Mouse (Mus musculus): ENCODE data around the gene Tmem210.

The Tmem210 gene

DNA sequence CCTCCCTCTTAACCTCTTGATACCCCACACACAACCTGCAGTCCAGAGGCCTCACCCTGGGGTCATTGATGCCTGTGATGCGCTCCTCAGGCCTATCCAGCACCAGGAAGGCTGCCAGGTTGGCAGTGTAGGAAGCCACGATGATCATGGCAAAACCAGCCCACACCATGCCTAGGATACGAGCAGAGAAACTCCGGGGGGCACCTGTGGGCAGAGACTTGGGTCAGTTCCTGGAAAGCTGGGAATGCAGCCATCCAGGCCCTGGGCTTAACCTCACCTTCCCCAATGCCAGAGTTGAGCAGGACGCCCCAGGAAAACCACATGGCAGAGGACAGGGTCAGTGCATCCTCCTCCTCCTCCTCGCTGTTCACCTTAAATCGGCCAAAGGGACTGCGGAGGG, 9.1 kb downstream of the Tmem210 start:
- in situ Hi-C loops (cut with MboI): no loop called here

DNA sequence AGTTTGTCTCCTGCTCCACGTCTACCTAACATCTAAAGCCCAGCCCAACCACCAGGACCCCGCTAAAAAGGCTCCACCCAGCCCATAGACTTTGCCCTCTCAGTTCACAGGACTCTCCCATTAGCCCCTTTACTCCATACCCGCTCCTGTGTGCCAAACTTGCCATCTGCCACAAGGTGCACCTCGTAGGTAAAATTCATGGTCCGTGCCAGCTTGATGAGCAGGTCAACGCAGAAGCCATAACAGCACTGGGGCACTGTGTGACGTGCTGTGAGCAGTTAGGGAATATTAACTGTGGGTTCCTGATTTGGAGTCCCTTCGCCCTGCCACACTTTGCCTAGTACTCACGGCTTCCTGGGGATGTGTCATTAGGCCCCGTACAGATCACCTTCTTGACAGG, 10.1 kb downstream of the Tmem210 start:
- in situ Hi-C loops (cut with MboI): no loop called here

DNA sequence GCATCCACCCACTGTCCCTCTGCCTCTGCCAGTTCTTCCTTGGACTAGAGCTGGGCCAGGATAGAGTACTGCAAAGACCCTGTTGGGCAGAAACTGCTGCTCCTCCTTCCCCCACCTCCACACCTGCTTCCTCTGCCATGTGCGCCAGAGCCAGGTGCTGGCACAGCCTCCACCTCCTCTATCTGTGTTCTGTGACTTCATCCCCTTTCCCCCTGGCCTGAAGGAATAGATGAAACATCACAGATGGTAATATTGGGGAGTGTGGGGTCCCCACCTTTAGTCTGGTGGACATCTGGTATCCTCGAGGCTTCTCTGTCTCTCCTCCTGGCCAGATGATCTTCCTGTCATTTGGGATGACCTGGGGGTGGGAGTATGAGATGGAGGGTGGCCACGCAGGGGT, 15.5 kb downstream of the Tmem210 start:
- in situ Hi-C loops (cut with MboI): no loop called here

DNA sequence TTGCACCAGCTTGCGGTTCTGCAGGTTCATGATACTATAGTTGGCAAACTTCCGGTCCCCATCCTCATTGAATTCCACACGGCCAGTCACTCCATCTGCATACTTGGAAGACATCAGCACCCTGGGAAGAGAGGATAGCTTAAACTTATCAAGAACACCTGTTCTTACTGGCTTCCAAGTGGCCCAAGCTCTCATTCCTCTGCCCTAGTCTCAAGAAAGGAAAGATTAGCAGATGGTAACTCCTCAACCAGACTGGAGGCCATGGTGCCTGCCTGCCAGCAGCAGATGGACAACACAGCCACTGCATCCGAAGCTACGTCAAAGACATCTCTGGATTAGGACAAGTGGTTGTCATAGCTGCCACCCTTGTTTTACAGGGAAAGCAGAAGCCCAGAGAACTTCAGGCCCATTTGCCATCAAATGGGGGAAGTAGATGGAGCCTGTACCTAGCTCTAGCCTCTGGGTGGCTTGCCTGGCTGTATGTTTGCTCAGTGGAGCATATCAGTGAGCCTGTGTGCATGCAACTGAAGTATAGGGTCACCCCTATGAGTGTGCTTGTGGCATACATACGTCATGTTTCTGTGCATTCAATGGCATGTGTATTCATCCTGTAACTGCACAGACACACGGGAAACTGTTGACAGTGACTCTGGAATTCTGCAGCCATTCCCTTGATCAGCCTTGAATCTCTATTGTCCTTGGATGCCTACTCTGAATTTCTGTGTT, 16.1 kb downstream of the Tmem210 start:
- in situ Hi-C loops (cut with MboI): no loop called here

DNA sequence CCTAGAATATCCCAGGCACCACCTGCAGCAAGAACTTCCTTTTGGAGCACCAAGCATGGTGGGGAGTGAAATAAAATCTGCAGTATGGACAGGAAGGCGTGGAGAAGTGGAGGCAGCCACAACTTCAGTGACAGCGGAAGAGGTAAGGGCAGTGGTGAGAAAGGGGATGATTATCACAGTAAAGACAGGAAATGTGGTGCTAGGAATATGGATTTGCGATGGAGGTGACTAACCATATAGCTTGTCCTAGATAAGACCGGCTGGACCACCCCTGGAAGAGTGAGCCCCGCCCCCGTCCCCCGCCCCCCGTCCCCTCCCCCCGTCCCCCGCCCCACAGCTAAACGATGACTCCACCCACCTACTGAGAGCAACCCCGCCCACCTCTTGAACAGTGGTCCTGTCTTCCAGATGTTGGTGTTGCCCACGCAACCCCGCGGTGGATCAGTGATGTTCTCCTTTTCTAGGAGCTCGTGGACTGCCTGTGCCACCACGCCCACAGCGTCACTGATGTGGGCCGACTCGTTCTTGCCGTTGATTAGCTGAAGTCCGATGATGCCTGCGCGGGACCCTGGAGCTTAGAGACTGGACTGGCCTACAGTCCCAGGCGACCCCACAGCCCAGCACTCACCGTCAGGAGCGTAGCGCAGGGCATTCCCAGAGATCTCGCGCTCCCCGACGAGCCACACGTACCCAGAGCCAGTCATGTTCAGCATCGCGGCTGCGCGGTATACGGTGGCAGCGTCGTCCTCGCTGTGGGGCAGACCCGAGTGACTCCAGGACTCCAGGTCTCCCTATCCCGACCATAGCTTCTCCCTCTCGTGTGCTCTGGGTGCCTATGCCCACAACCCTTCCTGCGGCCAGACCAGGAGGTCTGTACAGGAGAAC, 17.0 kb downstream of the Tmem210 start:
- in situ Hi-C loops (cut with MboI): no loop called here

DNA sequence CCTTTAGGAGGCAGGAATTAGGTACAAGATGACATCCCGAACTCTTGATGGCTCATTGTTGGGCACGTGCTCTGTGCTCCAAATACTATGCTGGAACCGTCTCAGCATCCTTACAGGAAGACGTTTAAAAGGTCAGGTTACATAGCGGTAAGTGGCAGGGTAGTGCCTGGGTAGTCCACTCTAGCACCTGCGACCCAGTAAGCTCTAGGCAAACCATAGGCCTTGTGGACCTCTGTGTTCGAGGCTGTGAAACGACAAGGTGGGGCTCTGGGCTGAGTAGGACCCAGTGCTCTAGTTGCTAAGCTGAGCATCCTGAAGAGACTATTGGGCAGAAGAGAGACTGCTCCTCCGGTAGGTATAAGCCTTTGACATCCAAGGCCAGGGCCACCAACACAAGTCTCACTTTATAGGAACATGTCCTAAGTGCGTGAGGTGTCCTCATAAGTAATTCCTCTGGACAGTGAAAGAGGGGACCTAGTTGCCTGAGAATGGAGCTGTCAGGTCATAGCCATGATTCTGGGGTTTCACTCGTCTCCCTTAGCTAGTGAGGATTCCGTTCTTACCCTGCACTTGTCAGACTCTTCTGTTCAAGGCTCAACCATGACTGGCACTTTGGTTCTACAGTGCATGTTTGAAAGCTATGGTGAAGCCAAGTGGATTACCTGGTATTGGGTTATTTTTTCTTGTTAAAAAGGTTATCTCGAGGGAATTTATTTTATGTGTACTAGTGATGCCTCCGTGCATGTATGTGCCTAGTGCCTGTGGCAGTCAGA, 17.8 kb downstream of the Tmem210 start:
- in situ Hi-C loops (cut with MboI): no loop called here

DNA sequence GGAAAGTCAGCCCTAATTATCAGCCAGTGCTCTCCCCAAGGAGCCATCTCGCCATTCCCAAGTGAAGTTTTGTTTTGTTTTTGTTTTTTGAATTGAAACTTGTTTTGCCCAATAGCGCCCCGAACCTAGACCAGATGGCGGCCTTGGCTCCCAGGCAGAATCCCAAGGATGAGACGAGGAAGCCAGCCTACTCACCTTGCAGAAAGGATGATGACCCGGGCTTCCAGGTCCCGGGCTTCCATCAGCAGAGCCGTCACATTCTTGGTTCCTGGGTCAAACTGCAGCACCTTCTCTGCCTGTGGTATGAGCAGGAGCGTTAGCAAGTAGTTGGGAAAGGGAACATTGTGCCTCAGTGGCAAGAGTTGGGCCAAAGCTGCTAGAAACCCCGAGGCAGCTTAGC, 22.2 kb downstream of the Tmem210 start:
- in situ Hi-C loops (cut with MboI): no loop called here

DNA sequence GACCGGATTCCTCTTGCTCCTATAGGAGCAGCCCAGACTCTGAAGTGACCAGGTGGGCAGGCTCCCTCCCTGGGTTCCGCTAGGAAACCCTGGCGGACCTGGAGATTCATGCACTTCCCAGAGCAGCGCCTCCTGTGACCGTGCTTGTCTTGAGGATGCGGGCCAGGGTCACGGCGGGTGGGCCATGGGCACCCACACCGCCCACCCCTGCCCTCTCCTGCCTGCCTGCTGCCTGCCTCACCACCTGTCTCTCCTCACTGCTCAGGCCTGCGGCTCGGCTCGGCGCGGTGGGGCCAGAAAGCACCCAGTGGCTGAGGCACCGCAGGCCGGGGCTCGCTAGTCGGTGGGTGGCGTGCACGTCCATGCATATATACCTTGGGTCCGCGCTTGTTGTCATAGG, 23.0 kb downstream of the Tmem210 start:
- in situ Hi-C loops (cut with MboI): no loop called here

DNA sequence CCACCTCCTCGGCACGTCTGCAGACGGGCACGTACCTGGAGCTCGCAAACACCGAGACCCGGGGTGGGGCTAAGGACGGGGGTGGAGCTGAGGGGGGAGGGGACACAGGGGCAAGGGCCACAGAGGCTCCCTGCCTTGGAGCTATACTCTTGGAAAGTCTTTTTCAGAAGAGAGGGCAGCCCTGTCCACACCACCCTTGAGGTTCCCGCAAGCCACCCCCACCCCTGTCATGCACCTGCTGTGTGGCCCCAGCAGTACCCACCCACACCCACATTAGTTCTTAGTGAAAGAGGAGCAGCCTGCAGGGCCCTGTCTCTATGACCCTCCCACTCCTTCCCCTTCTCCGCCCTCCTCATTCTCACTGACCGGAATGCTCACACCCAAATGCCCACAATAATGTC, 23.5 kb downstream of the Tmem210 start:
- in situ Hi-C loops (cut with MboI): no loop called here

DNA sequence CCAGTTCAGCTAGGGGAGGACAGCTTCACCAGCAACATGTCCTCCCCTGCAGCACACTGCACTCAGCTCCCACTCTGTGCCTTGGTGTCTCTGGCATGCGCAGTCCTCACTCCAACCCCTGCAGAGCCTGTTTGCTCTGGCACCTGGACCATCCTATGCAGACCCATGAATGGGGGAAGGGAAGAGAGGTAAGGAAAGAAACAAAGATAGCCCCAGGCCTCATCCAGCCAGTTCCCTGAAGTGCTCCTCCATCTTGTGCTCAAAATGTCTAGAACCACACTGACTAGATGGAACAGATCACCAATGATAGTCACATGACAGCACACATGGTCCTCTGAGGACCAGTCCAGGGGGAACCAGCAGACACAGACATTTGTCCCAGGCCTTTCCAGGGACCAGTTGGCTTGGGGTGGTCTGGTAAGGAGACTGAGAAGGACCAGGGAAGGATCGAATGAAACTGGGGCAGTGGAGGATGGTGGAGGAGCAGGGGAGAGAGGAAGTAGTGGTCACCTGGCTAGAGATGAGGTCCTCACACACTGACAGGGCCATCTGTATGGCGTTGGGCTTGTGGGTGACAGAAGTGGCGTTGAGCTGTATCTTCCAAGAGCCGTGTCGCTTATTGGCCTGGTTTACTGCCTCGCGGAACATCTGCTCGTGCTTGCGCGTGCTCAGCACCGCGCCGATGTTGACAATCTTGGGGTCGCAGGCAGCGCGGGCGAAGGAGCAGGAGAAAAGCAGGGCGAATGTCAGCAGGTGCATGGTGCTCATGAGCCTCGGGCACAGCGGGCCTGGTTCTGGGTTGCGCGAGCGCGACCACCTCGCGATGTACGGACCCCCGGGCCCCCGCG, 30.4 kb downstream of the Tmem210 start:
- in situ Hi-C loops (cut with MboI): no loop called here

DNA sequence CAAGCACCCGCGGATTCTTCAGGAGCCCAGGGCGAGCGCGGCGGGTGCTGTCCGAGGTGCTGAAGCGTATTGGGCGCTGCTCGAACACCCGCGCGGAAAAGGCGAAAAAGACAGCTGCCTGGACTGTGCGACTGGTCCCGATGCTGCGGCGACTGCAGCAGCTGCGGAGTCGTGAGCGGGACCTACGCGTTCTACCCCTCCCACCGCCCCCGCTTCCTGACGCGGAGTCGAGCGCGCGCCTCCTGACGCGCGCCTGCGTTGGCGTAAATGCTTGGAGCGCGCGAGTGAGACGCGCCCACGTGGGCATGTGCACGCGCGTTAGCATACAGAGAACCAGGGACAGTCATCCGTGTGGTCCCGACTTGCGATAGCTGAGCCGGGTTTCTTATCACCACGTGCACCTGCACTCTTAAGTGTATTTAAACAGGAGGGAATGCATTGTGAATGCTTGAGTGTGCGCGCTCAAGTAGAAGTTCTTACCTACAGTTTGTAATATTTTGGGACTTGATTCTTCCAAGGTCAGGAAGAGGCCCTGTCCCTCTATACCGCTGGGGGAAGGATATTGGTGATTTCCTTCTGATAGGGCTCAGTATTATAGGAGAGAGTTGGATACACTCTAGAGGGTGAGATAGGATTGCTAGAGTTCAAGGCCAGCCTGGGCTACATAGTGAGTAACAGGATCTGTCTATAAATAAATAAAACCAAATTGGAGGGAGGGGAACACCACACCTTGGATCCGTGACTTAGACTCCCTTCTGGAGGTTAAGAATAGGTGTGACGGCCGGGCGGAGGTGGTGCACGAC, 31.2 kb downstream of the Tmem210 start, which contains the start of gene Grin1:
TSS of gene Grin1 (minus strand) at position 217 of the 803 bp plus-strand sequence.
- in situ Hi-C loops (cut with MboI): no loop called here

DNA sequence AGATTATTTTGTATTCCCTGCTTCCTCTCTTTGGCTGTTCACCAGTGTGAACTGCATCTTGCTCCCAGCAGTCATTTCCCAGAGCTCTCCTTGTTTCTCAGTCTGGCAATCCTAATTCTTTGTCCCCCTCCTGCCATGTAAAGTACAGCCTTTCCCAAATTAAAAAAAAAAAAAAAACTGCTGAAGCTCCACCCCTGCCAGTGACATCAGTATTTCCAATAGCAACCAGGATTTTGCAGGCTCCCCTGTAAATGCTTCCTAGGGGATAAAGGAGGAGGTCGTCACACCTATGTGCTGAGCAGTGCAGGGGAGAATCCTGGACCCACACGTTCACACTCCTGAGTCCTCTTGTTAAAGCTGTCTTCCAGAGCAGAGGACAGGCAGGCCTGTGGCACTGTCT, 32.1 kb downstream of the Tmem210 start:
- in situ Hi-C loops (cut with MboI): no loop called here

DNA sequence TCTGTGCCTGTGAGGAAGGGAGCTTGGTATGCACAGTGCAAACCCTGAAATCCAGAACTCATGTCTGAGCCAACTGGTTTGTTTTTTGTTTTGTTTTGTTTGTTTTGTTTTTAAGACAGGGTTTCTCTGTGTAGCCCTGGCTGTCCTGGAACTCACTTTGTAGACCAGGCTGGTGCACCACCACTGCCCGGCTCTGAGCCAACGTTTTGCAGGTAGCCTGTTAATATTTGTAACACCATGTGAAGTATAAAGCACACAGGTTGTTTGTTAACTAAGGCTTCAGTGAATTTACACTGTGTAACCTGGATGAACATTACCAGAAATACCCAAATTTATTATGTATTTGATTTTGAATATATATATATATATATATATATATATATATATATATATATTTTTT, 38.1 kb downstream of the Tmem210 start:
- in situ Hi-C loops (cut with MboI): no loop called here

DNA sequence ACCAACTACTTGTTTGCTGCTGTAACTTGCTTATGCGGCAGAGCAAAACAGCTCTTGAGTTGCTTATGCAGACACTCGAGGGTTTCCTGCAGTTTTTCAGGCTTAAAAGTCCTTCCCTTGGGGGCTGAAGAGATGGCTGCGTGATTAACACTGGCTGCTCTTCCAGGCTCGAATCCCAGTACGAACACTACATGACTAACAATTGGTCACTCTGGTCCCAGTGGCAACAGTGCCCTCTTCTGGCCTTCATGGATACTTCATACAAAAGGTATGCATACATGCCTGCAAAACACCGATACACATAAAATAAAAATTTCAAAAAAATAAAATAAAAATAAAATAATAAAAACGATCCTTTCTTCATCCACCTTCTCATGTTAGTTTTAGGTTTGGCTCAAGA, 40.5 kb downstream of the Tmem210 start:
- in situ Hi-C loops (cut with MboI): no loop called here

DNA sequence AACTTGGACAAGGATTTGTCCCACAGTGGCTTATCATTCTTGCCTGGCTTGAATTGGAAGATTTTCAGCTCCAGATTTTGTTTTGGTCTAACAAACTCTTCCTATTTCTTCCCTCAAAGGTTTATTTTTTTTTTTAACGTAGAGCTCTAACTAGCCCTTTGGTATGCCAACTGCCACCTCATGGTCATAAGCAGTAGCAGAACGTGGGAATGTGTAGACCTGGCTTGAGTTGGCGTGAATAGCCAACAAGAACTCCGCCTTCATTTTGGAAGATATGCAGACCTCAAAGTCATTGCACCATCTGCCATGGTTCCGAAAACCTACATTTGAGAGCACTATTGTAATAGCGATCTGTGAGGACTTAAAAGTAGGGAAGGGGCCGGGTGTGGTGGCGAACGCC, 43.5 kb downstream of the Tmem210 start:
- in situ Hi-C loops (cut with MboI): no loop called here

DNA sequence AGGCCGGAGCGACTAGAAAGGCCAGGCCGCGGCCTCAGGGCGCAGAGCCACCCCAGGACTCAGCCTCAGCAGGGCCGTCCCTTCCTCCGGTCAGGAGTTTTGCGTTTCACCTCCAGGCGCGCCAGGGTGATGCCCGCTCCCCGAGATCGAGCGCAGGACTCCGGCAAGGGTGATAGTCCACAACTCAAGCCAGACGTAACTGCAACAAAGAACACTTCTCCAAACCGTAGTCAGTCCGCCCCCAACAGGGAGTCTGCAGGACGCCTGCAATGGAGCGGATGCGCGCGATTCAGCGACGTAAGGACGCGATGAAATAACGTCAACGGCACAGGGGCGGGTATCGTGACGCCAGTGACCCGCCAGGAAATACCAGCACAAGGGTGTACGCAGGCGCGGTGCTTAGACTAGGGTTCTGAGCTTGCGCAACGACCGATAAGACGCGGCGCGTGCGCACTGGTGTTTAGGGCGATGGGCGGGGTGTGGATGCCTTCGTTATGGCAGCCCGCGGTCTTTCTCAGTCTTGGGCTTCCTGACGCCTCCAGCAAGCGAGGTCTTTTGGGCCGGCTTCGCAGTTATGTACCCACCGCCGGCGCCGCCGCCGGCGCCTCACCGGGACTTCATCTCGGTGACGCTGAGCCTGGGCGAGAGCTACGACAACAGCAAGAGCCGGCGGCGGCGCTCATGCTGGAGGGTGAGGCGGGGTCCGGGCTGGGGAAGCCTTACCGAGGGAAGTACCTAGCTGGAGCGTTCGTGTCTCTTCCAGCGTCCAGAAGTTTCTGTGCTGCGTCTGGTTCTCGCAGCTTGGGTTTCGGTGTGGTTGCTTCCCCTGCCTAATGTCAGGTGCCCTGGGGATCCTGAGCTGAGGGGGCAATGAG, 44.6 kb downstream of the Tmem210 start, which contains the start of gene Man1b1:
TSS of gene Man1b1 (plus strand) at position 53 of the 875 bp plus-strand sequence.
- in situ Hi-C loops (cut with MboI): no loop called here

DNA sequence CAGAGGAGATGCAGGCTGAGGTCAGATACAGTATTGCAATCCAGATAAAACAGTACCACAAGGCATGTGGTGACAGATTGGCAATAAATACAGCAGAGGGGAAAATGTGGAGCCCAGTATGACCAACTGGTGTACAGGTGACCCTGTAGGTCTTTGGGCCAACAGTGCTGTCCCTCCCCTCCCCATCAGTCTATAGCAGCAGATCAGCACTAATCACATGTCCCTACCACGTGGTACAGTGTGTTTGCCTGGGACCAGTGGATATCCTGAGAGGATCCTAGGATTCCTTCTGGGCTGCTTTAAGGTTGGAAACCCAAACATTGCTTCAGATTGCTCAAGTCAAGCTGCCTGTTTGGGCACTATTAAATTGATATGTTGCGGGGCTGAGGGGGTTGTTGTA, 45.6 kb downstream of the Tmem210 start:
- in situ Hi-C loops (cut with MboI): no loop called here

DNA sequence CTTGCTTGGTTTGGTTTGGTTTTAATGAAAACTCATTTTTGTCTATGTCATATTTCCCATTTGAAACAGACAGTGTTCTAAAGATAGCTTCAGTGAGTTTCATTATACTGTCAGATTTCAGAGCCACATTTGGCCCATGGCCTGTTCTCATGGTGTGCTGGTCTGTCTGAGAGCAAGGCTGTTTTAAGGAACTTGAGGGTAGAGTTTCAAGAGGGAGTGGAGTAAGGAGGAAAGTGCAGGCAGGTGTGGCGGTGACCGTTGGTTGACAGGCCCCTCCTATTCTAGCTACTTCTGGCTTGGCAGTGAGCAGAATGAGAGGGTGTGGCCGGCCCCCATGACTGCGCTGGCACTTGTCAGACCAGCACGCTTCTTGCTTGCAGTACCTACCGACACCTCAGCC, 50.4 kb downstream of the Tmem210 start:
- in situ Hi-C loops (cut with MboI): no loop called here
